Mouse (Mus musculus): ENCODE data around the gene 4930455H04Rik. TPM values are rescaled to one million over a fixed set of nuclear protein-coding genes. Genes with fewer than 3 reads are reported as not detected.

Gene 4930455H04Rik
- polyA plus RNA-seq, 1 experiment, result not detected

GRCm38 (mm10) chr3:116966225-116966624, 1.8 kb upstream of the 4930455H04Rik start:
- Histone ChIP-seq H3K36me3 (replicated peaks; ENCODE audit: low read length) (no peaks in the 10 kb centered on the region), H3K27me3 (replicated peaks) (peaks cover 4% of the 10 kb centered on the region), H3K4me1 (peaks cover 7% of the 10 kb centered on the region), H3K9me3 (no peaks in the 10 kb centered on the region), H3K4me3 (replicated peaks) (no peak overlapping the region)
- no peak for TF ChIP-seq FLI1 (IDR thresholded peaks at IDR 0.05; ENCODE audit: low read length)
- TF ChIP-seq GATA1 (IDR thresholded peaks at IDR 0.05; ENCODE audit: borderline replicate concordance, low read length), result no peak

GRCm38 (mm10) chr3:116966800-116967199, 1.3 kb upstream of the 4930455H04Rik start:
- TF ChIP-seq FLI1 (IDR thresholded peaks at IDR 0.05; ENCODE audit: low read length), result no peak
- no peak for TF ChIP-seq GATA1 (IDR thresholded peaks at IDR 0.05; ENCODE audit: borderline replicate concordance, low read length)
- no peak overlapping the region for H3K4me3 ChIP-seq (replicated peaks)

DNA sequence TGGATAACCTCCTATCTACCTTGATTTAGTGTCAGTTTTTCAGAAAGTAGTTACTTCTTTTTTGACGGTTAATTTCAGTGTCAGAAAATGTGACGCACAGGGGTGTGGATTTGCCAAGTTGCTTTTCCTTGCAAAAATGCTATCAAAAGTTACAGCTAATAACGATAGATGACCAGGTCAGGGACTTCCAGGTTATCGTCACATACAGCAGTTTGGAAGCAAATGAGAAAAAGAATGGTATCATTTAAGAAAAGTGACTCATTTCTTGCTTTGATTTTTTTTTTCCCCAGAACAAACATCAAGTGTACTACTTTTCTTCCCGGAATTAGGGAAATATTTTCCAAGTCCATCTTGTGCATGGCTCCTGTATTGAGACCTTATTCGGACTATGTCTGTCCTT, 631 bp upstream of the 4930455H04Rik start:
- Histone ChIP-seq H3K27me3 (replicated peaks) (peaks cover 4% of the 10 kb centered on the region), H3K9me3 (no peaks in the 10 kb centered on the region), H3K4me1 (peaks cover 7% of the 10 kb centered on the region), H3K4me3 (replicated peaks) (no peak overlapping the region), H3K36me3 (replicated peaks; ENCODE audit: low read length) (no peaks in the 10 kb centered on the region)
- no peak for TF ChIP-seq GATA1 (IDR thresholded peaks at IDR 0.05; ENCODE audit: borderline replicate concordance, low read length)
- TF ChIP-seq FLI1 (IDR thresholded peaks at IDR 0.05; ENCODE audit: low read length), result no peak

More at GRCm38 (mm10) chr3:116966800-116967199, 1.3 kb upstream of the 4930455H04Rik start:
- Histone ChIP-seq H3K27me3 (replicated peaks) (peaks cover 4% of the 10 kb centered on the region), H3K9me3 (no peaks in the 10 kb centered on the region), H3K36me3 (replicated peaks; ENCODE audit: low read length) (no peaks in the 10 kb centered on the region), H3K4me1 (peaks cover 7% of the 10 kb centered on the region)

GRCm38 (mm10) chr3:116968540-116968997, 502 bp downstream of the 4930455H04Rik start, which contains the start of gene Palmd:
Palmd (minus strand) TSS chr3:116968987.
- no peaks in the 10 kb centered on the region for H3K9me3 ChIP-seq
- no peaks in the 10 kb centered on the region for H3K36me3 ChIP-seq (replicated peaks; ENCODE audit: low read length)
- peak within 1 kb of the TSS; percentile 73 for H3K4me3 ChIP-seq (replicated peaks)
- TF ChIP-seq GATA1 (IDR thresholded peaks at IDR 0.05; ENCODE audit: borderline replicate concordance, low read length) (no peak), FLI1 (IDR thresholded peaks at IDR 0.05; ENCODE audit: low read length) (no peak)
- peaks cover 4% of the 10 kb centered on the region for H3K27me3 ChIP-seq (replicated peaks)
- H3K4me1 ChIP-seq, result peaks cover 7% of the 10 kb centered on the region

GRCm38 (mm10) chr3:116969003-116969402, 936 bp downstream of the 4930455H04Rik start:
- Histone ChIP-seq H3K4me3 (replicated peaks) (no peak overlapping the region), H3K27me3 (replicated peaks) (peaks cover 4% of the 10 kb centered on the region), H3K36me3 (replicated peaks; ENCODE audit: low read length) (no peaks in the 10 kb centered on the region), H3K9me3 (no peaks in the 10 kb centered on the region), H3K4me1 (peaks cover 7% of the 10 kb centered on the region)
- TF ChIP-seq FLI1 (IDR thresholded peaks at IDR 0.05; ENCODE audit: low read length), result no peak
- TF ChIP-seq GATA1 (IDR thresholded peaks at IDR 0.05; ENCODE audit: borderline replicate concordance, low read length), result no peak

DNA sequence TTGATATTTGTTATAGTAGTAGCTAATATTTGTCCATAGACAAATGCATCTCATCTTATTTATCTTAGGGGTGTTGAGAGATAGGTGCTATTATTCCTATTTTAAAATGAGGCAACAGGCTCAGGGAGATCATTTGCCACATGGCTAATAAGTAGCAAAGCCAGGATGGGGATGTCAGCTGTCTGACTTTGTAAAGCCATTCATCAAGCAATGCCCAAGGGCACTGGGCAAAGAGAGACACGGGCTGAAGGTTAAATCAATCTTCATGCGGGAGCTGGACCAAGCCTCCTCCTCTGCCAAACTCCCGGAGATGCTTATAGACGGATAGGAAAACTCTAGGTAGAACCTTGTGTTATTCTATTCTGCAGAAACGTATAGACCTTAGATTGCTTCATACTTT, 1.7 kb downstream of the 4930455H04Rik start:
- Histone ChIP-seq H3K27me3 (replicated peaks) (peaks cover 4% of the 10 kb centered on the region), H3K36me3 (replicated peaks; ENCODE audit: low read length) (no peaks in the 10 kb centered on the region), H3K4me3 (replicated peaks) (no peak overlapping the region), H3K9me3 (no peaks in the 10 kb centered on the region), H3K4me1 (peaks cover 7% of the 10 kb centered on the region)
- TF ChIP-seq FLI1 (IDR thresholded peaks at IDR 0.05; ENCODE audit: low read length) (no peak), GATA1 (IDR thresholded peaks at IDR 0.05; ENCODE audit: borderline replicate concordance, low read length) (no peak)

DNA sequence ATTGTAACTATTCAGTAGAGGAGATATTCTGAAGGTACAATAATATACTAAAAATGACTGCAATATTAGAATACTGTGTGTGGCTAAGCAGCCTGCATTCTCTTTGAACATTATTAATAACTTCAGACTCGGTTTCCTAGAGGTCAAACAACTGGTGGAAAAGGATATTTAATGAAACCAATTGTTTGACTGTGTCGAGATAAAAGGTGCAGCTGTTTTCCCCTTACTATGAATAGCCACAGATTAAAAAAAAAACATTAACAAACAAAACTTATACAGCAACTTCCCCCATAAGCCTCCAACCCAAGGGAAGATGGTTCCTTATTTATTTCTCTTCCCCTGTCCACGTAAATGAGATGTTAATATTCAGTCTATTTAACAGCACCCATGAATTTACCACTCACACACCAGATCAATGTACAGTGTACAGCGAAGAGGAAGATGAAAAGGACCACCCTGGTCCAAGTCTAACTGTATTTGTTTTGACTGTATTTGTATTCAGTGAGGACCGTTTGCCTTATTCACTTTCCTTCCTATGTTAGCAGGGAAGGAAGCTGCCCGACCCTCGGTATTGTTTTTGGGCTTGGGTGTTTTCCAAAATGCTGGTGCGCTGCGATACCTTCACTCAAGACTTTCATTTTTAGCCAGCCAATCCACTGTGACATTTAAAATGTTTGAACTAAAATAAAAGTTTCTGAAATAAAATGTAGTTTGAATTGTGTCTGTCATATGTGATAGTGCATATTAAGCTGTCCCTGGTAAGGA, 13.9 kb downstream of the 4930455H04Rik start:
- Histone ChIP-seq H3K4me3 (replicated peaks) (peak overlapping the region; percentile 35), H3K9me3 (peaks cover 4% of the 10 kb centered on the region; the same call in 1 of the 2 replicates), H3K36me3 (replicated peaks; ENCODE audit: low read length) (no peaks in the 10 kb centered on the region), H3K4me1 (no peaks in the 10 kb centered on the region), H3K27me3 (replicated peaks) (no peaks in the 10 kb centered on the region)
- TF ChIP-seq GATA1 (IDR thresholded peaks at IDR 0.05; ENCODE audit: borderline replicate concordance, low read length) (no peak), FLI1 (IDR thresholded peaks at IDR 0.05; ENCODE audit: low read length) (no peak)

DNA sequence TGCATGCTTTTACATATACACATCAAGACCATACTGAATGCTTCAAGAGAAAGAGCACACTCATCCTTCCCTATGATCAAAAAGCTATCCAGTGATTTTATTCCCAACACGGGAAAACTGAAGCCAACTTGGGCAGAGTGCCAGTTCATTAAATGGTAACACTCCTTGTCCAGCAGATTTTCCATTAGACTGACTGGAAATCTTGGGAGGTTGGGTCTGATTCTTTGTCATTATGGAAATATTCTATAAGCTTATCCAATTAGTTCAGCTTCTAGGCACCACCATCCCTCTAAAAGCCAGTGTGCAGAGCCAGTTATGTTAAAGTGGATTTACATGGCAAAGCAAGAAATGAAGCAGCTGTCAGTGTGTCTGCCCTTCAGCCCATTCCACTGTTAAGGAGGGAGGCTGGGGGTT, 17.0 kb downstream of the 4930455H04Rik start:
- Histone ChIP-seq H3K27me3 (replicated peaks) (no peaks in the 10 kb centered on the region), H3K4me1 (no peaks in the 10 kb centered on the region), H3K4me3 (replicated peaks) (no peak overlapping the region), H3K9me3 (peaks cover 7% of the 10 kb centered on the region; the same call in 1 of the 2 replicates), H3K36me3 (replicated peaks; ENCODE audit: low read length) (no peaks in the 10 kb centered on the region)
- no peak for TF ChIP-seq GATA1 (IDR thresholded peaks at IDR 0.05; ENCODE audit: borderline replicate concordance, low read length)
- no peak for TF ChIP-seq FLI1 (IDR thresholded peaks at IDR 0.05; ENCODE audit: low read length)

DNA sequence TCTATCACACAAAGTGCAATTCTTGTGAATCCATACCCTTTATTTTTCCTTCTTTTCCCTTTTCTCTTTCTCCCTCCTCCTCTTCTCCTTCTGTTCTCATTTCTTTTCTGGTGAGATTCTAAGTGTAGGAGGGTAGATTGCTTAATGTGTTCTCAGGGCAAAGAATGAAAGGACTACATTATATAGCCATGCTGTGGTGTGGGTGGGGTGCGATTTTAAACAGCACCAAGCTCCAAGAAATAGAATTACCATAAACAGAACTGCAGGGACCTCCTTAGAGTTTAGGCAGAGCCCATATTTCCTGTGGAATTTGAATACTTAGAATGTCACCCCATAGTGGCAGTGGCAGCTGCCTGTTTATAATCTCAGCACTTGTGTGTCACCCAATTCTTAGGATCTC, 17.7 kb downstream of the 4930455H04Rik start:
- Histone ChIP-seq H3K27me3 (replicated peaks) (no peaks in the 10 kb centered on the region), H3K9me3 (peaks cover 7% of the 10 kb centered on the region; the same call in 1 of the 2 replicates), H3K4me3 (replicated peaks) (no peak overlapping the region), H3K4me1 (no peaks in the 10 kb centered on the region), H3K36me3 (replicated peaks; ENCODE audit: low read length) (no peaks in the 10 kb centered on the region)
- TF ChIP-seq FLI1 (IDR thresholded peaks at IDR 0.05; ENCODE audit: low read length), result no peak
- no peak for TF ChIP-seq GATA1 (IDR thresholded peaks at IDR 0.05; ENCODE audit: borderline replicate concordance, low read length)

DNA sequence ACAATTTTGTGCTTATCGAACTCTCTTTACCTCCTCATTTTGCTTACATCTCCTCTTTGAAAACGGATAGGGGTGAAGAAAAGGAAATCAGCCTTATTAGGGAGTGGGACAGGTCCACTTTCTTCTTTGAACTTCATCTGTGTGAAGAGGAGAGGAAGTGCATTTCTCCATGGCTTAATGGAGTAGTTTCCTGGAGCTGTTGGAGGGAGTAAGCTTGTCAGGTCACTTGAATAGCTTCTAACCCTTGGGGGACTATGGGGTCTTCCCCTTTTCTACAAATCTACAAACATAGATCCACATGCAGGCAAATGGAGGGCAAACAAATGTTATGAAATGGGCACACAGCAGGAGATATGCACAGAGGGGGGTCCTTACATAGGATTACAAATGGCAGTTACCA, 18.4 kb downstream of the 4930455H04Rik start:
- H3K9me3 ChIP-seq, result peaks cover 7% of the 10 kb centered on the region; the same call in 1 of the 2 replicates
- no peaks in the 10 kb centered on the region for H3K36me3 ChIP-seq (replicated peaks; ENCODE audit: low read length)
- TF ChIP-seq FLI1 (IDR thresholded peaks at IDR 0.05; ENCODE audit: low read length) (no peak), GATA1 (IDR thresholded peaks at IDR 0.05; ENCODE audit: borderline replicate concordance, low read length) (no peak)
- no peak overlapping the region for H3K4me3 ChIP-seq (replicated peaks)
- no peaks in the 10 kb centered on the region for H3K4me1 ChIP-seq
- H3K27me3 ChIP-seq (replicated peaks), result no peaks in the 10 kb centered on the region
